Mouse (Mus musculus) kidney, adult 2 months (tissue): ENCODE data around the gene Acot3.

Source experiments
- CTCF ChIP-seq: fragments of 200-500 bp; conservative IDR thresholded peaks from 2 replicates; pipeline ENCODE4 v1.5.1; 2011; ENCODE audit warnings: low read depth, mild to moderate bottlenecking, control low read depth, low read length, moderate library complexity, mixed read lengths; ENCODE audit not compliant: insufficient read depth, insufficient read length
- POLR2A ChIP-seq: fragments of 200-500 bp; IDR thresholded peaks from one replicate; pipeline ENCODE4 v1.6.1; 2011; ENCODE audit warnings: low read depth, low read length, control low read depth

DNA sequence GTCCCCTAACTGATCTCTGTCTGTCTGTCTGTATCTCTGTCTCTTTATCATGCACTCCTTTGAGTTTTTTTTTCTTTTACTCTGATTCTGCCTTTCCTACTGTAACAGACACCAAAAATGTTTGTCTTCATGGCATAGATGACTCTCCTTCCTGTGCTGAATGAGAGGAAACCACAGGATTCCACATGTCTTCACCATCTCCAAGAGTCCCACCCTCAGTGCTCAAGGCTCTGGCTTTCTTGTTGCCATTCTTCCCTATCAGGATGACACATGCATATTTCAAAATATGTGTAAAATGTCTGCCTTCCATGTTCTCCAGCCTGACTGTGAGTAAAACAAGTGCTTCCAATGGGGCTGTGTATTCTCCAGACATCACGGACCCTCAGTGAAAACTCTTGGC, 5.0 kb upstream of the Acot3 start:
- no peak for TF ChIP-seq CTCF
- TF ChIP-seq POLR2A: no peak
